Mouse (Mus musculus): ENCODE measurements around the gene Vsx2. TPM values are rescaled to one million over a fixed set of nuclear protein-coding genes. Genes with fewer than 3 reads are reported as not detected.
A peak's percentile ranks its signal among the peaks of the same experiment; 100 is the strongest.

Vsx2 gene
- polyA plus RNA-seq, 1 experiment from 2014 or later: 0.05 TPM

- no peak overlapping the region for H3K4me3 ChIP-seq (ENCODE audit: low read depth, low read length)
- H3K27me3 ChIP-seq (ENCODE audit: insufficient read depth, low read length): no peaks in the 10 kb centered on the region
- peaks cover 14% of the 10 kb centered on the region; the same call in 1 of the 2 replicates for H3K36me3 ChIP-seq (ENCODE audit: insufficient read depth)
- H3K4me1 ChIP-seq (ENCODE audit: insufficient read depth): no peaks in the 10 kb centered on the region
- DNase-seq: no peak
- H3K4me2 ChIP-seq: no peak overlapping the region
- peak; percentile 47 for TF ChIP-seq CTCF (IDR thresholded peaks at IDR 0.05; ENCODE audit: low read depth)
- WGBS: 78% methylated on average over 7 of the region's 7 CpGs
- H3K9me3 ChIP-seq (ENCODE audit: low read depth, low read length): no peaks in the 10 kb centered on the region
- H3K27ac ChIP-seq (ENCODE audit: low read depth): no peak overlapping the region
- H3K9ac ChIP-seq: no peak overlapping the region
- no peak for ATAC-seq (ENCODE audit: insufficient read depth)
These were observed 36.3 kb downstream of the Vsx2 start for GRCm38 (mm10) chr12:84605860-84606259.

- Histone ChIP-seq H3K9me3 (ENCODE audit: low read depth, low read length) (no peaks in the 10 kb centered on the region), H3K27ac (ENCODE audit: low read depth) (no peak overlapping the region), H3K4me1 (ENCODE audit: insufficient read depth) (no peaks in the 10 kb centered on the region), H3K4me3 (ENCODE audit: low read depth, low read length) (no peak overlapping the region), H3K27me3 (ENCODE audit: insufficient read depth, low read length) (no peaks in the 10 kb centered on the region), H3K4me2 (no peak overlapping the region), H3K9ac (no peak overlapping the region), H3K36me3 (ENCODE audit: insufficient read depth) (peaks cover 9% of the 10 kb centered on the region; the same call in 1 of the 2 replicates)
- ATAC-seq (ENCODE audit: insufficient read depth): no peak
- WGBS: 84% methylated on average over 10 of the region's 10 CpGs
- TF ChIP-seq CTCF (IDR thresholded peaks at IDR 0.05; ENCODE audit: low read depth): no peak
- DNase-seq: no peak
These were observed 42.2 kb downstream of the Vsx2 start for GRCm38 (mm10) chr12:84611718-84612117.

- TF ChIP-seq CTCF (IDR thresholded peaks at IDR 0.05; ENCODE audit: low read depth): no peak
- Histone ChIP-seq H3K27me3 (ENCODE audit: insufficient read depth, low read length) (no peaks in the 10 kb centered on the region), H3K4me3 (ENCODE audit: low read depth, low read length) (no peak overlapping the region), H3K4me2 (no peak overlapping the region), H3K9me3 (ENCODE audit: low read depth, low read length) (no peaks in the 10 kb centered on the region), H3K27ac (ENCODE audit: low read depth) (no peak overlapping the region), H3K4me1 (ENCODE audit: insufficient read depth) (no peaks in the 10 kb centered on the region), H3K36me3 (ENCODE audit: insufficient read depth) (0 out of 2 replicates have a peak, but pooled peaks cover 3% of the 10 kb centered on the region), H3K9ac (no peak overlapping the region)
- ATAC-seq (ENCODE audit: insufficient read depth) (no peak), DNase-seq (no peak)
- WGBS: 30% methylated on average over 8 of the region's 8 CpGs
These were observed 43.0 kb downstream of the Vsx2 start for GRCm38 (mm10) chr12:84612518-84612917.

GRCm38 (mm10) chr12:84614001-84614400 lies 44.4 kb downstream of the Vsx2 start:
- no peak overlapping the region for H3K27ac ChIP-seq (ENCODE audit: low read depth)
- DNase-seq: no peak
- no peak for ATAC-seq (ENCODE audit: insufficient read depth)
- no peak overlapping the region for H3K4me2 ChIP-seq
- H3K27me3 ChIP-seq (ENCODE audit: insufficient read depth, low read length): no peaks in the 10 kb centered on the region
- WGBS: 78% methylated on average over 11 of the region's 11 CpGs
- no peaks in the 10 kb centered on the region for H3K36me3 ChIP-seq (ENCODE audit: insufficient read depth)
- no peaks in the 10 kb centered on the region for H3K4me1 ChIP-seq (ENCODE audit: insufficient read depth)
- no peak overlapping the region for H3K4me3 ChIP-seq (ENCODE audit: low read depth, low read length)
- no peak for TF ChIP-seq CTCF (IDR thresholded peaks at IDR 0.05; ENCODE audit: low read depth)
- H3K9me3 ChIP-seq (ENCODE audit: low read depth, low read length): no peaks in the 10 kb centered on the region
- no peak overlapping the region for H3K9ac ChIP-seq

GRCm38 (mm10) chr12:84614524-84614923 lies 45.0 kb downstream of the Vsx2 start:
- ATAC-seq (ENCODE audit: insufficient read depth): no peak
- WGBS: 58% methylated on average over 7 of the region's 7 CpGs
- H3K9ac ChIP-seq: no peak overlapping the region

GRCm38 (mm10) chr12:84616977-84617630 lies 47.5 kb downstream of the Vsx2 start, which contains the start of gene Abcd4:
Abcd4 (minus strand) TSS chr12:84617413.
- H3K27me3 ChIP-seq (ENCODE audit: insufficient read depth, low read length): no peaks in the 10 kb centered on the region
- H3K36me3 ChIP-seq (ENCODE audit: insufficient read depth): no peaks in the 10 kb centered on the region
- H3K4me3 ChIP-seq (ENCODE audit: low read depth, low read length): peak within 1 kb of the TSS; percentile 77
- H3K4me1 ChIP-seq (ENCODE audit: insufficient read depth): no peaks in the 10 kb centered on the region
- peak within 1 kb of the TSS; percentile 86 for H3K9ac ChIP-seq
- ATAC-seq (ENCODE audit: insufficient read depth) (peak; percentile 99), DNase-seq (peak; percentile 96)
- under 1% methylated on average over 34 of the region's 34 CpGs for WGBS
- TF ChIP-seq CTCF (IDR thresholded peaks at IDR 0.05; ENCODE audit: low read depth): peak; percentile 58
- H3K27ac ChIP-seq (ENCODE audit: low read depth): peak within 1 kb of the TSS; percentile 21; the same call in 1 of the 2 replicates
- H3K9me3 ChIP-seq (ENCODE audit: low read depth, low read length): no peaks in the 10 kb centered on the region
- H3K4me2 ChIP-seq: peak within 1 kb of the TSS; percentile 61

More at GRCm38 (mm10) chr12:84614524-84614923, 45.0 kb downstream of the Vsx2 start:
- Histone ChIP-seq H3K27ac (ENCODE audit: low read depth) (no peak overlapping the region), H3K9me3 (ENCODE audit: low read depth, low read length) (no peaks in the 10 kb centered on the region), H3K4me3 (ENCODE audit: low read depth, low read length) (no peak overlapping the region), H3K36me3 (ENCODE audit: insufficient read depth) (no peaks in the 10 kb centered on the region), H3K4me2 (no peak overlapping the region), H3K27me3 (ENCODE audit: insufficient read depth, low read length) (no peaks in the 10 kb centered on the region), H3K4me1 (ENCODE audit: insufficient read depth) (no peaks in the 10 kb centered on the region)
- no peak for DNase-seq
- TF ChIP-seq CTCF (IDR thresholded peaks at IDR 0.05; ENCODE audit: low read depth): no peak

- H3K4me3 ChIP-seq (ENCODE audit: low read depth, low read length): peak overlapping the region; percentile 77
- 5% methylated on average over 10 of the region's 10 CpGs for WGBS
- peak overlapping the region; percentile 21; the same call in 1 of the 2 replicates for H3K27ac ChIP-seq (ENCODE audit: low read depth)
- H3K9me3 ChIP-seq (ENCODE audit: low read depth, low read length): no peaks in the 10 kb centered on the region
- DNase-seq: peak; percentile 60
- no peaks in the 10 kb centered on the region for H3K27me3 ChIP-seq (ENCODE audit: insufficient read depth, low read length)
- H3K4me2 ChIP-seq: peak overlapping the region; percentile 61
- peak; percentile 15; the same call in 1 of the 2 replicates for TF ChIP-seq CTCF (IDR thresholded peaks at IDR 0.05; ENCODE audit: low read depth)
- H3K36me3 ChIP-seq (ENCODE audit: insufficient read depth): no peaks in the 10 kb centered on the region
- peak overlapping the region; percentile 44 for H3K9ac ChIP-seq
- ATAC-seq (ENCODE audit: insufficient read depth): peak; percentile 68; the same call in 1 of the 2 replicates
- H3K4me1 ChIP-seq (ENCODE audit: insufficient read depth): no peaks in the 10 kb centered on the region
These were observed 48.1 kb downstream of the Vsx2 start for GRCm38 (mm10) chr12:84617663-84618062.
